Mouse (Mus musculus): Measurements from ENCODE around the gene Cpeb3. TPM values are rescaled to one million over a fixed set of nuclear protein-coding genes. Genes with fewer than 3 reads are reported as not detected.

Cpeb3 gene
- polyA plus RNA-seq, 1 experiment: 2.2 TPM

DNA sequence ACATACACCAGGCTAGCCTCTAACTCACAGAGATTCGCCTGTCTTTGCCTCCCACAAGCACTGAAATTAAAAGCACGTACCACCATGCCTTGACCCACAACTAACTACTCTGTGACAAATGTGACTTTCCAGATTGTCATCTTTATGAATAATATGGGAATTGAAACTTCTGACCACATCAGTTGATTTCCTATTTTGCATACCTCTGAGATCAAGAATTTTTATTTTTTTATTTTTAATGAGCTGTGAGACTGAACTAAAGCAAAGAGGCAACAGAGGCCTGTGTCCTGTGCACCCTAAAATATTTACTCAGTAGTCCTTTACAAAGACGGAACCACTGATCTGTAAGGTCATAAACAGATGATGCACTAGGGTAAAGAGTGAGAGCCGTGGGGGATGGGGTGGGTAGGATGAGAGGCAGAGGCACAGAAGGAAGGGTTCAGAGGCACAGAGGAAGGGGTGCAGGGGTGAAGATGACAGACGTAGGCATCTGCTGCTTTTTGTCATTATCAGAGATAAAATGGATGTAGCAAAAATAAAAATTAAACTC, 81.3 kb downstream of the Cpeb3 start:
- Histone ChIP-seq H3K4me1 (ENCODE audit: control insufficient read depth, insufficient read depth, low read length) (no peaks in the 10 kb centered on the region), H3K4me3 (ENCODE audit: insufficient read depth, low read length) (no peak overlapping the region), H3K27ac (ENCODE audit: insufficient read depth, low read length) (no peak overlapping the region)
- TF ChIP-seq CTCF (IDR thresholded peaks at IDR 0.05; ENCODE audit: borderline replicate concordance, insufficient read depth, low read length) (no peak), POLR2A (IDR thresholded peaks at IDR 0.05; ENCODE audit: low read depth, low read length) (no peak)

GRCm38 (mm10) chr19:37124961-37125360, 83.4 kb downstream of the Cpeb3 start:
- Histone ChIP-seq H3K27ac (ENCODE audit: insufficient read depth, low read length) (no peak overlapping the region), H3K4me3 (ENCODE audit: insufficient read depth, low read length) (no peak overlapping the region), H3K4me1 (ENCODE audit: control insufficient read depth, insufficient read depth, low read length) (no peaks in the 10 kb centered on the region)
- no peak for TF ChIP-seq POLR2A (IDR thresholded peaks at IDR 0.05; ENCODE audit: low read depth, low read length)
- TF ChIP-seq CTCF (IDR thresholded peaks at IDR 0.05; ENCODE audit: borderline replicate concordance, insufficient read depth, low read length): no peak

- Histone ChIP-seq H3K4me1 (ENCODE audit: control insufficient read depth, insufficient read depth, low read length) (no peaks in the 10 kb centered on the region), H3K4me3 (ENCODE audit: insufficient read depth, low read length) (no peak overlapping the region), H3K27ac (ENCODE audit: insufficient read depth, low read length) (no peak overlapping the region)
- no peak for TF ChIP-seq CTCF (IDR thresholded peaks at IDR 0.05; ENCODE audit: borderline replicate concordance, insufficient read depth, low read length)
- TF ChIP-seq POLR2A (IDR thresholded peaks at IDR 0.05; ENCODE audit: low read depth, low read length): no peak
These were observed 89.1 kb downstream of the Cpeb3 start for GRCm38 (mm10) chr19:37119281-37119680.

GRCm38 (mm10) chr19:37115824-37116223, 92.6 kb downstream of the Cpeb3 start:
- Histone ChIP-seq H3K4me1 (ENCODE audit: control insufficient read depth, insufficient read depth, low read length) (peaks cover 3% of the 10 kb centered on the region; the same call in 1 of the 2 replicates), H3K27ac (ENCODE audit: insufficient read depth, low read length) (no peak overlapping the region), H3K4me3 (ENCODE audit: insufficient read depth, low read length) (no peak overlapping the region)
- TF ChIP-seq CTCF (IDR thresholded peaks at IDR 0.05; ENCODE audit: borderline replicate concordance, insufficient read depth, low read length) (no peak), POLR2A (IDR thresholded peaks at IDR 0.05; ENCODE audit: low read depth, low read length) (no peak)

GRCm38 (mm10) chr19:37115374-37115773, 93.0 kb downstream of the Cpeb3 start:
- peaks cover 3% of the 10 kb centered on the region; the same call in 1 of the 2 replicates for H3K4me1 ChIP-seq (ENCODE audit: control insufficient read depth, insufficient read depth, low read length)
- H3K27ac ChIP-seq (ENCODE audit: insufficient read depth, low read length): no peak overlapping the region
- TF ChIP-seq CTCF (IDR thresholded peaks at IDR 0.05; ENCODE audit: borderline replicate concordance, insufficient read depth, low read length) (no peak), POLR2A (IDR thresholded peaks at IDR 0.05; ENCODE audit: low read depth, low read length) (no peak)
- no peak overlapping the region for H3K4me3 ChIP-seq (ENCODE audit: insufficient read depth, low read length)

- peaks cover 3% of the 10 kb centered on the region; the same call in 1 of the 2 replicates for H3K4me1 ChIP-seq (ENCODE audit: control insufficient read depth, insufficient read depth, low read length)
- H3K27ac ChIP-seq (ENCODE audit: insufficient read depth, low read length): no peak overlapping the region
- TF ChIP-seq CTCF (IDR thresholded peaks at IDR 0.05; ENCODE audit: borderline replicate concordance, insufficient read depth, low read length): no peak
- TF ChIP-seq POLR2A (IDR thresholded peaks at IDR 0.05; ENCODE audit: low read depth, low read length): no peak
- H3K4me3 ChIP-seq (ENCODE audit: insufficient read depth, low read length): no peak overlapping the region
These were observed 96.6 kb downstream of the Cpeb3 start for GRCm38 (mm10) chr19:37111831-37112230.

DNA sequence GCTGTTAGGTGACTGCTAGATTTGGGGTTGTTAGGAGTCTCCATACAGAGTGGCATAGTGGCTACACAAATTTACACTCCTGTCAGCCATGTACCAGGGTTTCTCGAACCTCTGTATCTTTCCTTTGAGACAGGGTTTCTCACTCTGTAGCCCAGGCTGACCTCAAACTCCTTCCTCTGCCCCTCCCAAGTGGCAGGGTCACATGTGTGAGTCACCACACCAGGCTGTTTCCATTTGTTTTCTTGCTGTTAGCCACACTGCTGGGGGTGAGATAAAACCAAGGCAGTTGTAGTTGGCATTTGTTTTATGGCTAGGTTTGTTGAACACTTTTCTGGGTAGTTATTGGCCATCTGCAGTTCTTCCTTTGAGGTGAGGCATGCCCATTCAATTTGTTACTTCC, 97.9 kb downstream of the Cpeb3 start:
- peaks cover 3% of the 10 kb centered on the region; the same call in 1 of the 2 replicates for H3K4me1 ChIP-seq (ENCODE audit: control insufficient read depth, insufficient read depth, low read length)
- H3K4me3 ChIP-seq (ENCODE audit: insufficient read depth, low read length): no peak overlapping the region
- TF ChIP-seq POLR2A (IDR thresholded peaks at IDR 0.05; ENCODE audit: low read depth, low read length) (no peak), CTCF (IDR thresholded peaks at IDR 0.05; ENCODE audit: borderline replicate concordance, insufficient read depth, low read length) (no peak)
- no peak overlapping the region for H3K27ac ChIP-seq (ENCODE audit: insufficient read depth, low read length)

- TF ChIP-seq POLR2A (IDR thresholded peaks at IDR 0.05; ENCODE audit: low read depth, low read length) (no peak), CTCF (IDR thresholded peaks at IDR 0.05; ENCODE audit: borderline replicate concordance, insufficient read depth, low read length) (no peak)
- Histone ChIP-seq H3K4me3 (ENCODE audit: insufficient read depth, low read length) (no peak overlapping the region), H3K4me1 (ENCODE audit: control insufficient read depth, insufficient read depth, low read length) (peaks cover 3% of the 10 kb centered on the region; the same call in 1 of the 2 replicates), H3K27ac (ENCODE audit: insufficient read depth, low read length) (no peak overlapping the region)
These were observed 98.5 kb downstream of the Cpeb3 start for GRCm38 (mm10) chr19:37109853-37110252.

DNA sequence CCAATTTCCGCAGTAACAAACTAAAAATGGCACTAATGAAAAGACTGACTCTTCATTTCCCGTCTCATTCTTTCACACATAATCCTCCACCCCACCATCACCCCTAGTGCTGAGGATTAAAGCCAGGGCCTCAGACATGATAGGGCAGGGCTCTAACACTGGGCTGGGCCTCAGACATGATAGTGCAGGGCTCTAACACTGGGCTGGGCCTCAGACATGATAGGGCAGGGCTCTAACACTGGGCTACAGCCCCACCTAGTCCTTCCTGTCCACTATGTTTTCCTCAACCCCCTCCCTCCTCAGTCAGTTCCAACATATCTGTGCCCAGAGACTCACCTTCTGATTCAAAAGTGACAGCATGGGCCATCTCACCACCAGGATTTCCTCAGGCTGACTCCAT, 107.7 kb downstream of the Cpeb3 start:
- Histone ChIP-seq H3K4me3 (ENCODE audit: insufficient read depth, low read length) (no peak overlapping the region), H3K27ac (ENCODE audit: insufficient read depth, low read length) (no peak overlapping the region), H3K4me1 (ENCODE audit: control insufficient read depth, insufficient read depth, low read length) (no peaks in the 10 kb centered on the region)
- no peak for TF ChIP-seq CTCF (IDR thresholded peaks at IDR 0.05; ENCODE audit: borderline replicate concordance, insufficient read depth, low read length)
- TF ChIP-seq POLR2A (IDR thresholded peaks at IDR 0.05; ENCODE audit: low read depth, low read length): no peak

DNA sequence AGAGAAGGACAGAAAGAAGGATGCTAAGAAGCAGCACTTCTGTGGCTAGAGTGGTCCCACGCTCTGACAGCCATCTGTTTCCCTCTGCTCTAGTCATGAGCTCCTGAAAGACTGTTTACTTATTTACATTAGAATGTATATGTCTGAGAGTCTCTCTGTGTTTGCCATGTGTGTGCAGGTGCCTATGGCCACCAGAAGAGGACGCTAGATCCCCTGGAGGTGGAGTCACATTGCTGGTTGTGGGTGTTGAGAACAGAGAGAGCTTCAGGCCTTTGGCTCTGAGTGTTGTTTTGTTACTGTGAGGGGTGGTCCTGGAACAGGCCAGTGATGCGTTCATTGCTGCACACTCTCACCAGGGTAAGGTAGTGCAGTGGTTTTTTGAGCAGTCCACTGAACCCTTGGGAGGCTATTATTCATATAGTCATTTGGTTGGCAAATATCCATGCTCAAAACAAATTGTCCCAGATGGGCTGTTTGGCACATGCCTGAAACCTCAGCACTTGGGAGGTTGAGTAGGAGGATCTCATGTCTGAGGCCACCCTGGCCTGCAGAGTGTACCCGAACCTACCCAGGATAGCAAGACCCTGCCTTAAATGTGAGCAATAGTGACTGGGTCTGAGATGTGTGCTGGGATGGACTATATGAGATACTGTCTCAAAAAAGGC, 112.6 kb downstream of the Cpeb3 start:
- TF ChIP-seq CTCF (IDR thresholded peaks at IDR 0.05; ENCODE audit: borderline replicate concordance, insufficient read depth, low read length) (no peak), POLR2A (IDR thresholded peaks at IDR 0.05; ENCODE audit: low read depth, low read length) (no peak)
- Histone ChIP-seq H3K27ac (ENCODE audit: insufficient read depth, low read length) (no peak overlapping the region), H3K4me1 (ENCODE audit: control insufficient read depth, insufficient read depth, low read length) (0 out of 2 replicates have a peak, but pooled peaks cover 3% of the 10 kb centered on the region), H3K4me3 (ENCODE audit: insufficient read depth, low read length) (no peak overlapping the region)
